Mouse (Mus musculus): ENCODE results near the gene Moxd1. TPM values are rescaled to one million over a fixed set of nuclear protein-coding genes. Genes with fewer than 3 reads are reported as not detected.
A peak's percentile ranks its signal among the peaks of the same experiment; 100 is the strongest.

The Moxd1 gene
- polyA plus RNA-seq (2012; rRNA removed), result 12.8 and 14.9 TPM in 2 replicates

DNA sequence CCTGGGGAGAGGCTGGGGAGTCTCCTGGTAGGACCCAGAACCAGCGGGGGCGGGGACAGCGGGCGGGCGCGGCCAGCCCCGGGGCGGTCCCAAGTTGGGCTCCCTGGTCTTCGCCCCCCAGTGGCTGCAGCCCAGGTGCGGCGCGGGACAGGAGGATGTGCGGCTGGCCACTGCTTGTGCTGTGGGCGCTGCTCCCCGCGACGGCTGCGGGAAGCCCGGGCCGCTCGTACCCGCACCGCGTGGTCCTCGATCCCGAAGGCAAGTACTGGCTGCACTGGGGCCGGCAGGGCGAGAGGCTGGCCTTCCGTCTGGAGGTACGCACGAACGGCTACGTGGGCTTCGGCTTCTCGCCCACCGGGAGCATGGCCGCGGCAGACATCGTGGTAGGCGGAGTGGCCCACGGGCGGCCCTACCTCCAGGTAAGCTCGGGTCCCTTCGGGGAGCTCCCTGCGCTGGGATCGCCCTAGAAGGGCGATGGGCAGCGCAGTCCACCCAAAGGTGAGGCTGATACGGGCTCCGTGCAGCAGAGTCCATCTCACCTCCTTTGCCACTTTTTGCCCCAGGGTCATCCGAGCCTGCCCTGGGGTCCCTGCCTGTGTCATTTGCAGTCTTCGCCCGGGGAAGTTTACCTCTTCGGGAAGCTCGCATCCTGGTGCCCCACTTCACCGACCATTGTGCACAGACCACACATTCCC lies at the start of gene Moxd1:
Gene Moxd1 (plus strand): TSS at position 69 of the 695 bp plus-strand sequence.
- peak; percentile 30 for DNase-seq (ENCODE audit: low spot score)

DNA sequence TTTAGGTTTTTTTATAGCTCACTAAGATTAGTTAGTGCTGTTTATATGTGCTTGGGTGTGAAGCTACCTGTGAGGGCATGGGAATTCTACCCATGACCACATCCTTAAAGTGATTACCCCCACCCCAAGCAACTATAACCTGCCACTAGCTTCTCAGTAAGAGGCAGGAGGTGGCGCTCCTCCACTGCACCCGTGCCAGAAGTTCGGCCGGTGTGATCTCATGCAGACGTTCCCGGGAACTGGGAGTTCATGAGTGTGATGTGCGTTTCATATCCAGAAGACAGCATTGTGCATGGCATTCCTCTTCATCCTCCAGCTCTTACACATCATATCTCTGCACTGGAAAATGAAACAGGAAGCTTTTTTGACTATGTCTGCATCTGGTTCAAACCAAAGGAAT lies 32.9 kb upstream of the Moxd1 start:
- DNase-seq (ENCODE audit: low spot score), result no peak

DNA sequence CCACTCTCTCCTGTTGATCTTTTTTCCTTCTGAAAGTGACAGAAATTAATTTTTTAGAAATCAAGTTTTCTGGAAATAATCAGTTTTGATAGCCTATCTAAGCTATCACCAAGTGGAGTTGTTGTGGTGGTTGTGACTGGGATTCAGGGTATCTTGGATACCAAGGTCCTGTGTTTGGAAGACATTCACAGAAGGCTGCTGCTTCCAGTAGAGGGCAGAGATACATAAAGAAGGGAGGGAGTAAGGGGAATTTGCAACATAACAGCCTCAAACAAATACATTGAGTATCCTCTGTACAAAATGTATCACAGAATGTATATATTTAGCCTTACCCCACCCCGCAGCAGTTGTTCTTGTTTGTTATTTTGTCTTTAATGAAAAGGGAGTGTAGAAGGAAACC lies 31.3 kb upstream of the Moxd1 start:
- DNase-seq (ENCODE audit: low spot score), result no peak

DNA sequence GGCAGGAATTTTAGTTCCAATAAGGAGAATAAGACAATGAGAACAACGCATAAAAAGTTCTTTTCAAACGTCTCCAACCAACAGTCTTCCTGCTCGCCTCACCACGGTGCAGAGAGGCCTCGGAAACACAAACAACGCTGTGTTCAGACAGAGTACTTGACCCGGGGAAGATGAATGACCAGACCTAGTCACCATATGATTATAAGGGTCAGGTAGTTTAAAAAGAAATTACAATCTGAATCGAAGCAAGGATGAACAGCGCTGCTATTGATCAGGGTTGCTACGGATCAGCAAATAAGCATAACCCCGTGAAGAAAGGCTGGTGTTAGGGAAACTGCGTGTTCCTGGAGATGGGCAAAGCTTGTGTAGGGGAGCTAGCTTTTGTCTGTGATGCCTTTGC lies 24.0 kb upstream of the Moxd1 start:
- DNase-seq (ENCODE audit: low spot score), result no peak

DNA sequence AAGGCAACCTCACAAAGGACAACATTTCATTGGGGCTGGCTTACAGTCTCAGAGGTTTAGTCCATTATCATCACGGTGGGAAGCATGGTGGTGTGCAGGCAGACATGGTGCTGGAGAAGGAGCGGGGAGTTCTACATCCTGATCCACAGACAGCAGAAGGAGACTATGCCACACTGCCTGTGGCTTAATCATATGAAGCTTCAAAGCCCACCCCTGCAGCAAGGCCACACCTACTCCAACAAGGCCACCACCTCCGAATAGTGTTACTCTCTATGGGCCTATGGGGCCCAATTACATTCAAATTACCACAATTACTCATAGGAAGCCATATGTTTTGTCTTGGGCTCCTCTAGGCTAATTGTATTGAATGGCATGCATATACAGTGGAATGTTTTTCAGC lies 23.2 kb upstream of the Moxd1 start:
- no peak for DNase-seq (ENCODE audit: low spot score)

DNA sequence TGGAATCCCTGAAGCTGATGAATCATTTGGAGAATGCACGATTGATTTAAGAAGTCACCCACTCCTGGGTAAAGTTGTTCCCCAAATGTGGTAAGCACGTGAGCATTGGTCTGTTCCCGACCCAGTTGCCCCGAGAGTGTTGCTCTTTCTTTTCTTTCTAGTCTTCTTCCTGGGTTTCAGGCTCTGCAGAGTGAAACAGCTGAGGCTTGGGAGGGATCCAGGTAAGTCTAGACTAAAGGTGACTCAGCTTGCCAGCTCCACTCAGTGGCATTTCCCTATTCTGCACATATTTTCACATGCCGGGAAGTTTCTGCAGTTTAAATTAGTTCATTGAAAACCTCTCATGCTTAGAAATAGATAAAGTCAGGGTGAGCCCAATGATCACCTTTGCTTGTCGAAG lies 13.2 kb upstream of the Moxd1 start:
- DNase-seq (ENCODE audit: low spot score), result no peak

DNA sequence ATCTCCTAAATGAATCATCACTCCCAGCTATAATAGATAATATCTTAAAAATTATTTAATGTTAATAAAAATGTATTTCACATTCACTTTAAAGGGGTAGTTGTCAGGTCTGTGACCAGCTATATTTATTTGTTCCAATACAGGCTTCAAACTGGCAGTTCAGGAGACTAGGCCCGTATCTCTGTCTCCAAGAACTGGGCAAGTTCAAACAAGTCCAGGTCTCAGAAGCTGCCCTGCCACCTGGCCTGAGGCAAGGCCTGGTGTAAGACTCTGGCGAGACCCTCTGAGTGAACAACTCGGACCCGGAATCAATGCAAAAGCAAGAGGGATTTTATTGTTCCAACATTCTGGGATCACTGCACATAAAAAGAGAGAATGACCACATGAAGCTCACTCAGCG lies 10.0 kb upstream of the Moxd1 start:
- DNase-seq (ENCODE audit: low spot score), result no peak

DNA sequence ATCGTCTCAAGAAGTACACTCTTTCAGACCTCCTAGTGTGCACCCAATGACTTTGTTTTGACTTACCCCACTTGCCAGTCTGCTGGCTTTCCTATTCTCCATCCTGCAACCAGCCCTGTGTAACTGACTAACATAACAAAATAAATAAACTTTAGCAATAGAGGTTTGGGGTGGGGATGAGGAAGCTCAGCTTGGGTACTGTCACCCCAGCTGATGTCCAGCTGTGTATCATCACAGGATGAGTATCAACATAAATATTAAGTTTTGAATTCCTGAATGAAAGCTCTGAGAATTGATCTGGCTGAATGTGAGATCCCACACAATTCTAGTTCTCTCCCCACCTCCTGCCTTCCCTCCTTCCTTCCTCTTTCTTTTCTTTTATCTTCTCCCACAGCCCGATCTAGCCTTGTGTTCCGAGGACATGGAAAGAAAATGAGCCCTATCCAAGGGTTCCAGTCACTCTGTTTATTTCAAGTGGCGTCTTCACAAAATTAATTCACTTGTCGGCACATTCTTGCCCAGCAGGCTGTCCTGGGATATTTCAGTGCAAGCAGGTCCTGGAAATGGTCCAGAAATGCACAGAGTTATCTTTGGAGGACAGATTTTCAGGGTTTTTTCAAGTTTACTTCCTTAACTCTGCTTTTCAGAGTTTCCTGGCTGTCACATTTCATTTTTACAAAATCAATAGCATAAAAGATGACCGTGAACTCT lies 5.6 kb upstream of the Moxd1 start:
- DNase-seq (ENCODE audit: low spot score), result no peak

DNA sequence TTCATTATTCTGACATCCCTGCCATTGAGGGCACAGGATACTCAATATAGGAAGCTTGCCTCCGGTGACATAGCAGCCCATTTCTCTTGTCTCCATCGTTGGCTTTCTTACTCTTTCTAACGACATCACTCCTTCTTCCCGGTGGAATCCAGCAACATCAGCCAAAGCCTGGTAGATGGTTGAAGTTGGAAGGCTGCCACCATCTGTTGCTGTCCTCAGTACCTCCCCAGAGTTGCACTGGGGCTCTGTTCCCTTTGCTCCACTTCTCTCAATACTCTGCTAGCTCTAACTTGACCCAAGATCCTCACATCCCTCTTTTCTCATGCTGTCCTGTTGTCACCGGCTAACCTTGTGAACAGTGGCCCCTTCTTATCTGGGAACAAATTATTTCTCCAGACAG lies 2.4 kb upstream of the Moxd1 start:
- DNase-seq (ENCODE audit: low spot score), result no peak

DNA sequence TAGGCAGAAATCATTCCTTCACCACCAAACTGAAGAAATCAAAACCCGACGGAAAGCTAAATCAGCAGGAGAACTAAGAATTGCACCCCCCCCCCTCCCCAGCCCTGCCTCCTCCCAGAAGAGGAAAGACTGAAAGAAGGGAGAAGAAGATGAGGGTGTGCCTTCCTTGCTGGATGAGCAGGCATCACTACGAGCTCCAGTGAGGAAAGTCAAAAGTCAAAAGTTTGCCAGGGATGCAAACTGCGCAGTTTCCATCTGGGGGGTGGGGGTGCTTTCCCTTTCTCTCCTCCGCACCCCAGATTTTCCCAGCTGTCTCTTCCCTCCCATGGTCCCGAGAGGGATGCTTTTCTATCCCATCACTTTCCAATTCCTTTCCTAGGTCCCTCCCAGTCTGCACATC lies 406 bp upstream of the Moxd1 start:
- no peak for DNase-seq (ENCODE audit: low spot score)

DNA sequence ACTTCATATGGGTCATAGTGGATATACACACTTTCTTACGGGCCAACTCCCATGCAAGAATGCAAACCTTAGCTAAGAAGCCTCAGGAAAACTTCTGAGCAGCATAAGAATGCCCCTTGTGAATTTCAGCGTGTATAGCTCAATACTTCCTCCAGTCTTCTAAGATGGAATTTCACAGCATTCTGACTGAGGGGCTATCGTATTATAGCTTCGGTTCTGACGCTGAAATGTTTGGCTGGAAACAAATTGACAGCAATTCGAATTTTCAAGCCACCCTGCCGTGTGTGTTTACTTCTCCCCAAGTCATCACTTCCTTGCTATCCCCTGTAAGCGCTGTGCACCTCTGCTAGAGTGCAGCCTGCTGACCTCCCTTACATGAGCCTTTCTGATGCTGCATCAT lies 1.3 kb downstream of the Moxd1 start:
- no peak for DNase-seq (ENCODE audit: low spot score)

DNA sequence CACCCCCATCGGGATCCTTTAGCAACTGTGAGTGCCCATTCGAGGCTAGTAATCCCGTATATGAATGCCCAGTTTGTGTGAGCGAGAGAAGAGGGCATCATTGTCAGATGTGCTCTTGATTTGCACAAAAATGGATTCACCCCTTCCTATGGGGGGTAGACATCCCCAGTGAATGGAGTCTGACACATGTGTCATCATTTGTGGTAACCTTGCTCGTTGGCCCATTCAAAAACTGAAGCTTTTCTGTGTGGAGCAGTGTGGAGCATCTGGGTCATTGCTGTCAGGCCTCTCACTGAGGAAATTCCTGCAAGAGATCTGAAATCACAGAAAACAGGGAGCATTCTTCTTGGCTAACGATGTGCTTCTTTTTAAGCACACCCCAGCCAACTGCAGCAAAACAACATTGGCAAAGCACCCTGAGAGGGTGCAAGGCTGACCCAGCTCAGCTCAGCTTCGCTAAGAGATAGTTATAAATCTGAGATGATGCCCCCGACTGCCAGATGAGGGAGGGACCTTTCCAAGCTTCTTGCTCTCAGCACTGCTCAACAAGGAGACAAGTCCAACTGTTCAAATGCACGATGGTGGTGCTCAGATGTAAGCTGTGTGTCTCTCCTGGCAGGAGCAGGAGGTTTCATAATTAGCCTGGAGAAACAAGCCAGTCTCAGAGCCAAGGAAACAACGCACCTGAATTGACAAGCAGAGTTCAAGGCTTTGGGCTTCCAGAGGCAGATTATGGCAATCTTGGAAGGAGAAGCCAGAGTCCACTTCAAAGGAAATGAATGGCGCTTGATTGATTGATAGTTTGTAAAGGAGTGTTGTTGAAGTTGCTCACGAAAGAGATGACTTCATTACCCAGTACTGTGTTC lies 5.2 kb downstream of the Moxd1 start:
- DNase-seq (ENCODE audit: low spot score), result no peak

DNA sequence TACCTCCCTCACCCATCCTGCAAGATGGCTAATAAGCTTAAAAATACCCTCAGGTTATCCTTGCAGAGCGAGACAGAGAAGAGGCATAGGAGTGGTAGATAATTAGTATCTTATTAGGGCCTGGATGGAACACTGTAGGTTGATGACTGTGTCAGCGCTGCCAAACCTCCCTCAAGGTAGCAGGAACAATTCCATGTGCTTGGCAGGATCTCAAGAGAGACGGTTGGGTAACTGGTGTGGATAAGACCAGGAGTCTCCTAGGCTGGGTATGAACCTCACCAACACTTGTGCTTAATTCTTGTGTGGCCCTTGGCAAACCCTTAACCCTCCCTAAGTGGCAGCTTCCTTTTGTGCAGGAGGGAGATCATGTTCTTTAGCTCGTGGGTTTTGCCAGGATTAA lies 9.0 kb downstream of the Moxd1 start:
- DNase-seq (ENCODE audit: low spot score), result no peak

DNA sequence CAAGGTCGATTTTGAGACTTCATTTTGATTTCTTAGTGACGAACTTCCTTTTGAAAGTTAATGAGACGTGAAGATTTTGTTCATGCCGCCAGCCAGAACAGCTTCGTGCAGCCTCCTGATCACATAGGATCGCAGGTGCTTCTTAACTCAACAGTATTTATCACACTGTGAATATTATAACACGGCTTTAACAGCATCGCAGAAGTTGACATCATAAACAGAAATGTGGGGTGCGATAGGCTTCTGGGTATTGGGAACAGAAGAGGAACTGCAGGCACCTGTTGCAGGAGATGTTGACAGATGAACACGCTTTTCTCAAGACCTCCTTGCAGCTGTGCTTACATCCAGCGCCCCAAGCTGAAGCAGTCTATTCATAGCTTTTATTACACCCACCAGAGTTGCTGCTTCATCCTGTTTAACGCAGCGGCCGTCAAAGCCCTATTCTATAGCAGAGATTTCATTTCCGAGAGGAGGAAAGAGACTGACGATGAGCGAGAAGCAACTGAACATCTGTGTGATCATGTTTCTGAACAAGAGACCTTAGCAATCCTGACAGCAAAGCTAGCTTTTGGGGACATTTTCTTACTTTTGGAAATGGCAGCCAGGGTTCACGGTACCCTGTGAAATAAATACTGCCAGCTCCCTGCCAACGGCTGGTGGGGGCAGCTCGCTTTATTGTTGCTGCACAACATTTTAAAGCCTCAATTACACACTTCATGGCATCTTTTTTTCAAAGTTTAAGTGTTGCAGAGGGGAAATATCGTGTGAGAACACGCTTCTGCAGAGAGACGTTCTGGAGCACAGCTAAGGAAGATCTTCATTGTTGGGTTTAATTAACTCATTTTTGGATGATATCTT lies 12.3 kb downstream of the Moxd1 start:
- no peak for DNase-seq (ENCODE audit: low spot score)

DNA sequence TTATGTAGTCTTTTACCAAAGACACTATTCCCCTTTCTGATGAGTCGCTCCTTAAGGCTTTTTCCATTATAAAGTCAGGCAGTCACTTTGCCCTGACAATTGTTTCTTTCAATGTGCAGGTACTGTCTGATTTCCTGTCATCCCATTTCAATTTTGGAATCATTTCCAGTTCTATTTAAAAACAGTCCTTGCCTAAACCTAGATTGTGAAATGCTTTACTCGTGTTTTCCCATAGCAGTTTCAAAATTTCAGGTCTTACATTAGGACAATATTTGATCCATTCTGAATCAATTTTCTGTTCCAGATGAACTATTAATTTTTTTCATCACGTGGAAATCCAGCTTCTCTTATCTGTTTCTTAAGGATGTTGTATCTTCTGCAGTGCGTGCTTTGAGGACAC lies 23.5 kb downstream of the Moxd1 start:
- DNase-seq (ENCODE audit: low spot score), result no peak

DNA sequence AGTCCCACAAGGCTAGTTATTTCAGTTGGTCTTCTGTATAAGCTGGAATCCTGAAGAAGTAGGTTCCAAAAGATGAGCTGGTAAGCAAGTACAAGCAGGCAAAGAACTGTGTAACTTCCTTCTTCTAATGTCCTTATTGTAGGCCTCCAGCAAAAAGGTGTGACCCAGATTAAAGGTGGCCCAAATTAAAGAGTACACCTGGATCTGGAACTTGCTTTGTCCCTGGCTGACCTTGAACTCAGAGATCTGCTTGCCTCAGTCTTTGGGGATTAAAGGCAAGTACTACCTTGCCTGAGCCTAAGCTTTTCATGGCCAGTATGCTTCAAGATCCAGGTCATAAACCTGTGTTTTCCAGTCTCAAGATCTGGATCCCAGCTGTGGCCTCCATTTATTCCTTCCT lies 24.8 kb downstream of the Moxd1 start:
- no peak for DNase-seq (ENCODE audit: low spot score)

DNA sequence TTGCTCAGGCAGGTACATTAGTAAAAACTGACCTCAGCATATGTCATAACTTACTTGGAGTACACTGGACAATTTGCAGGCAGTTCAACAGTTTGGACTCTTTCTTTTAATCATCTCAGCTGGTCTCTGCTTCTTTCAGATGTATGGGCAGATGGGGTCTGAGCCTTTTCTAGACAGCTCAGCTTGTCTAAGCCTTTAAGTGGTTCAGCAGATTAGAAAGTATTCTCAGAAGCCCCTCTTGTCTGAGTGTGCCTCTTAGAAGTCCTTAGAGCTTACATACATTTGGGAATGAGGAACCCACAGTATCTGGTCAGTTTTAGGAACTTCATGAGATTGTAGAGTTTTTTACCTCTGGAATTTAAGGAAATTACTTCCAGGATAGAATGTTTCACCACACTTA lies 28.3 kb downstream of the Moxd1 start:
- DNase-seq (ENCODE audit: low spot score), result no peak

DNA sequence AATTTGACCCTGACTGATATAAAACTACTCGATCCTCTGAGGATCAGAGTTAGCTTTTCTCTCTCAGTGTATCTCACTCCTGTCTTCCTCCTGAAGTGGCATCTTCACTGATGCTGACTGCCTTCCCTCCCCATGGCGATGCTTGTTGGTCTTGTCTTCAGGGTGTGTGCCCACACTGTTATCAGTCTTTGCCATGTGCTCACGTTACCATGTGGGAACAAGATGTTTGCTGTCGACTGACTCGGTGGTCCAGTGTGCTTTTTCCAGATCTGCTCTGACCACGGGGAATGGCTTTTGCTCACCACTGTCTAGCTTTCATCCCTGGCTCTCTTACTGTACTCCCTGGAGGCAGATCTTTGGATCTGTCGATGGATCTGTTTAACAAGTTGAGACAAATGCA lies 34.8 kb downstream of the Moxd1 start:
- no peak for DNase-seq (ENCODE audit: low spot score)

DNA sequence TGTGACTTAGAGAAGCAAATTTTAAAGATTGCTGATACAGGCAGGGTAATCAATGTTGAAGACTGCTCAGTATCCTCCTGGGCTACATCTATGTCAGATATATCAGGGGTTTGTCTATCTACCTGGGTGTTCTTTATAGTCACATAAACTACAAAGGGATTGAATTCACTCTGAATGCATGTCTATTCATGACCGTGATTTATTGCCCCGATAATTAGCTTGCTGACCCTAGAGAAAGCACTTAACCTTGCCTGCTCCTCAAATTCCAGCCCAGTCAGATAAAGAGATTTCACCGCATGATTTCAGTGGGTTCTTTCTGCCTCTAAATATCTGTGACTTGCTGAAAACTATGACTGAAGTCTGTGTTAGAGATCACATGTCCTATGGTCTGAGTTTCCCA lies 35.6 kb downstream of the Moxd1 start:
- DNase-seq (ENCODE audit: low spot score), result no peak

DNA sequence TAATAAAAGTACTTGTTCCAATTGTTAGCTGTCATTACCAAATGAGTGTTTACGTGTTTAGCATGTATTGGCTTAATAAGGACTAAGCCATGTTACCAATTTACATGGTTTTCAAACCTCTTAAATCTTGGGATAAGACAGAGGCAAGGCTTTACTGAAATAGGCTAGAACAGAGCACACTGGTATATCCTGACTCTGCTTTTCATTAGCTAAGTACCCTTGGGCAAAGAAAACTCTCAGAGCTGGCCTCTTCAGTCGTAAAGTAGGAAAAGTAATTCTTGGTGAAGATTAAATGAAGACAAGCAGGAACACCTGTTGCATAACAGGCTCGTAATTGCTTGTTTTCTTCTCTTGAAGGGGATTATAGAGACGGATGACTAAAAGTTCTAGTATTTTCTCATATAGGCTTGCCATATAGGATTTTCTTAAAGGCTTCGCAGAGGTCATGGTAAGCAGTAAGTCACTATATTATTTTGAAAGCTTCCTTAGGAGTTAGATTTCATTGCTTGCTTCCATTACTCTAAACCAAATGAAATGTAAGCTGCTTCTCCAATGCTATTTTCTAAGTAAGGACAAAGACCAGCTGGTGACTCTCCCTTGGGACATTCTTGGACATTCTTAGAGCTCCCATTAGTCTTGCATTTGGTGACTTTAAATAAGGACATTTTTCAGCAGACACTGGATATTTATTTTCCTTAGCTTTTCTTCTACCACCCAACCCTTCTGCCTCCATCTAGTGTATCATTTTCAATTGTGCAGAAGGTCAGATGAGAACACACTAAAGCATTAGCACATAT lies 36.7 kb downstream of the Moxd1 start:
- DNase-seq (ENCODE audit: low spot score), result no peak

DNA sequence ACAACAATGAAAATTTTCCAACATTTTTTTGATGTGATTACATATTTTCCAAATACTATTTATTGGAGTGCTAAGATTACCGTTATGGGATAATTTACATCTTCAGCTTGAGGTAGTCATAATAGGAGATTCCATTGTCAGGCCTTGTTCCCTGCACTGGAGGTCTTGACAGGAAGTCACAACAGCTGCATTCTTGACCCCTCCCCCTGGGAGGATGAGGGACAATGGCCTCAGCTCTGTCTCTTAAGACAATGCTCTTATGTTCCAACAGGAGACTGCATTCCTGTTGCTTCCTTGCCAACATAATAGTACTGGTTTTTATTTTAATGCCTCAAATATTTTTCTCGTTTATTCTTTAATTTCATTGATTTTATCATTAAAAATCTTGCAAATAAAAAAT lies 44.2 kb downstream of the Moxd1 start:
- DNase-seq (ENCODE audit: low spot score), result no peak

All from urinary bladder, adult 2 months (tissue).